Mouse (Mus musculus): ENCODE measurements around the gene Lef1.

GRCm38 (mm10) chr3:131085978-131086377, 24.3 kb upstream of the Lef1 start:
- TF ChIP-seq CTCF (IDR thresholded peaks at IDR 0.05; ENCODE audit: insufficient read depth, low read length) (no peak), POLR2A (IDR thresholded peaks at IDR 0.05; ENCODE audit: borderline replicate concordance, extremely low read depth, low read depth, low read length) (no peak)
